Mouse (Mus musculus) MEL (cell line): ENCODE measurements around the gene Zeb2. TPM values are rescaled to one million over a fixed set of nuclear protein-coding genes. Genes with fewer than 3 reads are reported as not detected.

Experiments used
- DNase-seq: peaks from one replicate; pipeline ENCODE4 v3.0.0; 2011; ENCODE audit warnings: low read depth, low spot score
- H3K27ac ChIP-seq: 2 replicates; pipeline ENCODE4 v1.5.1; 2012; ENCODE audit warnings: low read depth, mild to moderate bottlenecking, control low read depth, low read length, moderate library complexity; ENCODE audit not compliant: control insufficient read depth
- H3K27me3 ChIP-seq, 2 experiments: fragments of 150-350 bp in 1 of 2; sonication (generic) in 1 of 2; 2 replicates each; pipeline ENCODE4 v1.6.1; 2012; ENCODE audit warnings: low read length in 2 of 2, mild to moderate bottlenecking in 2 of 2, improper control_type of control experiment in 1 of 2, moderate library complexity in 1 of 2; ENCODE audit not compliant: insufficient read depth in 2 of 2, control insufficient read depth in 1 of 2
- H3K36me3 ChIP-seq, 2 experiments: 2 replicates each; pipeline ENCODE4 v1.6.1; 2012 to 2014; ENCODE audit warnings: low read length in 2 of 2, improper control_type of control experiment in 1 of 2, inconsistent platforms in 1 of 2, mild to moderate bottlenecking in 1 of 2; ENCODE audit not compliant: insufficient read depth in 2 of 2, control insufficient read depth in 1 of 2
- H3K4me1 ChIP-seq, 2 experiments: fragments of 150-350 bp in 1 of 2; sonication (generic) in 1 of 2; 2 replicates each; pipeline ENCODE4 v1.6.1; 2012; ENCODE audit warnings: low read length in 2 of 2, improper control_type of control experiment in 1 of 2, mild to moderate bottlenecking in 1 of 2; ENCODE audit not compliant: insufficient read depth in 2 of 2, control insufficient read depth in 1 of 2
- H3K4me3 ChIP-seq, 2 experiments: fragments of 150-350 bp in 1 of 2; sonication (generic) in 1 of 2; 2 replicates each; pipeline ENCODE4 v1.5.1; 2012; ENCODE audit warnings: low read depth in 2 of 2, low read length in 2 of 2, mild to moderate bottlenecking in 2 of 2, moderate library complexity in 2 of 2, control low read depth in 1 of 2, improper control_type of control experiment in 1 of 2; ENCODE audit not compliant: control insufficient read depth in 1 of 2, insufficient read depth in 1 of 2
- H3K79me2 ChIP-seq: 2 replicates; pipeline ENCODE4 v1.6.1; 2012; ENCODE audit warnings: mild to moderate bottlenecking, low read length, moderate library complexity; ENCODE audit not compliant: control insufficient read depth, poor library complexity, insufficient read depth
- H3K9ac ChIP-seq: 2 replicates; pipeline ENCODE4 v1.6.1; 2012; ENCODE audit warnings: low read depth, mild to moderate bottlenecking, control low read depth, low read length, moderate library complexity; ENCODE audit not compliant: control insufficient read depth, poor library complexity, severe bottlenecking
- H3K9me3 ChIP-seq: fragments of 150-350 bp; sonication (generic); replicated peaks from 2 replicates; pipeline ENCODE4 v1.6.1; 2012; ENCODE audit warnings: mild to moderate bottlenecking, low read length, improper control_type of control experiment, moderate library complexity; ENCODE audit not compliant: insufficient read depth
- CHD2 ChIP-seq: IDR thresholded peaks from 2 replicates; pipeline ENCODE4 v1.6.1; 2011; ENCODE audit warnings: low read length, improper control_type of control experiment
- EP300 ChIP-seq, 2 experiments: IDR thresholded peaks; 2 replicates each; pipeline ENCODE4 v1.6.1; 2011; ENCODE audit warnings: improper control_type of control experiment in 2 of 2, low read length in 2 of 2, low read depth in 1 of 2, mild to moderate bottlenecking in 1 of 2
- GATA1 ChIP-seq: IDR thresholded peaks from 2 replicates; pipeline ENCODE4 v1.6.1; 2011; ENCODE audit warnings: low read depth, low read length, improper control_type of control experiment
- JUND ChIP-seq: IDR thresholded peaks from 2 replicates; pipeline ENCODE4 v1.6.1; 2011; ENCODE audit warnings: low read depth, mild to moderate bottlenecking, improper control_type of control experiment, low read length
- MAX ChIP-seq: IDR thresholded peaks from 2 replicates; pipeline ENCODE4 v1.6.1; 2011; ENCODE audit warnings: low read length, improper control_type of control experiment
- MEF2A ChIP-seq: IDR thresholded peaks from 2 replicates; pipeline ENCODE4 v1.6.1; 2014; ENCODE audit warnings: low read depth, mild to moderate bottlenecking, inconsistent platforms, low read length, improper control_type of control experiment; ENCODE audit not compliant: poor library complexity, insufficient replicate concordance, severe bottlenecking; ENCODE audit errors: extremely low read depth
- MYB ChIP-seq: IDR thresholded peaks from 2 replicates; pipeline ENCODE4 v1.6.1; 2011; ENCODE audit warnings: mild to moderate bottlenecking, low read depth, low read length, improper control_type of control experiment
- POLR2AphosphoS2 ChIP-seq: IDR thresholded peaks from 2 replicates; pipeline ENCODE4 v1.6.1; 2011; ENCODE audit warnings: low read length, improper control_type of control experiment
- POLR2AphosphoS5 ChIP-seq: IDR thresholded peaks from 2 replicates; pipeline ENCODE4 v1.6.1; 2012; ENCODE audit warnings: low read depth, borderline replicate concordance, mild to moderate bottlenecking, inconsistent platforms, low read length, moderate library complexity, mixed read lengths
- RAD21 ChIP-seq: IDR thresholded peaks from 2 replicates; pipeline ENCODE4 v1.6.1; 2011; ENCODE audit warnings: mild to moderate bottlenecking, low read depth, low read length, improper control_type of control experiment
- RCOR1 ChIP-seq: IDR thresholded peaks from 2 replicates; pipeline ENCODE4 v1.6.1; 2012; ENCODE audit warnings: low read depth, mild to moderate bottlenecking, inconsistent platforms, low read length, improper control_type of control experiment
- SMC3 ChIP-seq: IDR thresholded peaks from 2 replicates; pipeline ENCODE4 v1.6.1; 2011; ENCODE audit warnings: low read depth, low read length, improper control_type of control experiment
- USF2 ChIP-seq, 2 experiments: IDR thresholded peaks; 2 replicates each; pipeline ENCODE4 v1.6.1; 2011 to 2012; ENCODE audit warnings: improper control_type of control experiment in 2 of 2, low read length in 2 of 2, borderline replicate concordance in 1 of 2, inconsistent platforms in 1 of 2, low read depth in 1 of 2, mild to moderate bottlenecking in 1 of 2; ENCODE audit not compliant: insufficient read depth in 1 of 2
- ZC3H11A ChIP-seq: IDR thresholded peaks from 2 replicates; pipeline ENCODE4 v1.6.1; 2012; ENCODE audit warnings: low read depth, mild to moderate bottlenecking, inconsistent platforms, low read length, improper control_type of control experiment
- ZKSCAN1 ChIP-seq: IDR thresholded peaks from 2 replicates; pipeline ENCODE4 v1.6.1; 2012; ENCODE audit warnings: low read depth, mild to moderate bottlenecking, inconsistent platforms, low read length, improper control_type of control experiment, moderate library complexity
- ZMIZ1 ChIP-seq: IDR thresholded peaks from 2 replicates; pipeline ENCODE4 v1.6.1; 2012; ENCODE audit warnings: low read depth, mild to moderate bottlenecking, inconsistent platforms, low read length, improper control_type of control experiment, moderate library complexity
- polyA plus RNA-seq, 2 experiments: library from polyadenylated mRNA; stranded (reverse) in 1 of 2; unstranded in 1 of 2; fragments of >175 nt in 1 of 2; fragments of >200 nt in 1 of 2; gene quantifications; 2 replicates each; pipeline versions ENCODE4 v1.2.1 to v1.2.4; 2012; ENCODE audit warnings: low replicate concordance in 2 of 2, low read depth in 1 of 2; ENCODE audit not compliant: insufficient read length in 2 of 2, insufficient read depth in 1 of 2, missing spikeins in 1 of 2
- total RNA-seq: library from RNA; depleted of rRNA; stranded (reverse); fragments of 300-350 nt; gene quantifications from 2 replicates; pipeline ENCODE4 v1.2.3, GENCODE M21; 2012

Gene Zeb2
- total and polyA plus RNA-seq, 3 experiments, result 12.8 to 12.9 TPM; not detected in 1

DNA sequence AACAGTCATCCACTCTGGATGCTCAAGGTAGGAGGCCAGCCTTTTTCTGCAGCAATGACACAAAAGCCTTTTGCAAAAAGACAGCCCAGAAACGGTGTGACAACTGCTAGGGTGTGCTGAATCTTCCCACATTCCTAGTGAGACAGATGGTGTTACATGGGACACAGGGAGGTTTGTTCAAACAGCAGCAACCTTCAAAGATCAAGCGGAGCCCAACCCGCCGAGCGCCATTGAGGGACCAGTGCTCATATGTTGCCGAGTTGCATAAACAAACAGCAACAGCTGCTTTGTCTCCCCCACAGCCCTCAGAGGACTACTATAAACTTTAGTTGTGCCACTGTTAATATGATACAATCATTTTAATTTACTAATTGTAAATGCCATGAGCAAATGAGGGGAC is 117.3 kb downstream of the Zeb2 start:
- Histone ChIP-seq H3K36me3 (peaks cover 2 to 23% of the 10 kb centered on the region in 2 experiments), H3K9ac (no peak overlapping the region), H3K9me3 (no peaks in the 10 kb centered on the region), H3K4me3 (no peak overlapping the region), H3K27ac (no peak overlapping the region), H3K4me1 (no peaks in the 10 kb centered on the region), H3K79me2 (no peaks in the 10 kb centered on the region; the same call in 1 of the 2 replicates), H3K27me3 (no peaks in the 10 kb centered on the region)
- no peak for DNase-seq
- TF ChIP-seq CHD2 (no peak), MEF2A (no peak), RCOR1 (no peak), EP300 (IDR thresholded peaks at IDR 0.05; ENCODE audit: low read depth in 1 of 2, low read length in 2 of 2) (no peak), ZC3H11A (no peak), JUND (no peak), RAD21 (no peak), ZKSCAN1 (no peak), MAX (no peak), MYB (no peak), POLR2AphosphoS2 (no peak)
- TF ChIP-seq, all 39 proteins: peak for 0

DNA sequence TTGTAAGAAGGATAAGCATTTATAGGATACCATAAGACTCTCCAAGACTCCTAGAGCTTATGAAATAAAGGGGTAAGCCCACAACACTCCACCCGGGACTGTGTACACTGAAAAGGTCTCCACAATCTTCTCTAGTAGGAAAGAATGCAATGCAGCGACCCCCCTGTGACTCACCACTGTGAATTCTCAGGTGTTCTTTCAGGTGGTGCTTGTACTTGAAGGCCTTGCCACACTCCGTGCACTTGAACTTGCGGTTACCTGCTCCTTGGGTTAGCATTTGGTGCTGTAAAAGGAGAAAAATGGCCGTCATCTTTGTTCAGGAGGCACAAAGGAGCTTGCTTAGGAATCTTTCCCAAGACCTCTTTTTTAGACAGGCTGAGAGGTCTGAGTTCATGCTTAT is 118.5 kb downstream of the Zeb2 start:
- TF ChIP-seq SMC3 (no peak), ZMIZ1 (no peak), POLR2AphosphoS5 (no peak), EP300 (IDR thresholded peaks at IDR 0.05; ENCODE audit: low read depth in 1 of 2, low read length in 2 of 2) (no peak), GATA1 (no peak), USF2 (IDR thresholded peaks at IDR 0.05; ENCODE audit: borderline replicate concordance in 1 of 2, insufficient read depth in 1 of 2, low read depth in 1 of 2, low read length in 2 of 2) (no peak)
- Histone ChIP-seq H3K27ac (no peak overlapping the region), H3K4me3 (no peak overlapping the region), H3K9ac (no peak overlapping the region), H3K9me3 (no peaks in the 10 kb centered on the region), H3K36me3 (peaks cover 2 to 28% of the 10 kb centered on the region in 2 experiments), H3K79me2 (no peaks in the 10 kb centered on the region; the same call in 1 of the 2 replicates), H3K27me3 (no peaks in the 10 kb centered on the region), H3K4me1 (no peaks in the 10 kb centered on the region)
- DNase-seq, result no peak
